Mouse (Mus musculus) lung, postnatal 25 days (tissue): Measurements from ENCODE around the gene Wwc2.

ENCODE experiments used
- DNase-seq: peaks from one replicate; pipeline ENCODE4 v3.0.0; 2022; ENCODE audit warnings: low spot score

Wwc2 gene

DNA sequence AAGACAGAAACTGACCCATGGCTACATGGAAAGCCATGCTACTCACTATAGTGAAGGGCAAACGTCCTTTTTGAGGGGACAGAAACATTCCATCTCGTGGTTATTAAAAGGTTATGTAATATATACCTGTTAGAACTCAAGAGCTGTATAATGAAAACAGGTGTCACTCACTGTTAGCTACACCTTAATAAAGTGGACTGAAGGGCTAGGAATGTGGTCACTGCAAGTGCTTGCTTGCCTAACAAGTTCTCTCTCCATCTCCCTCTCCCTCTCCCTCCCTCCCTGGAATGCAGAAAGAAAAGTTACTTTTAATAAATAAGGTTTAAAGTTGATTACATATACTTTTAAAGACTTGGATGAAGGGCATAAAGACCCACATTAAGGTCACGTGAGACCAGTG lies 88.0 kb downstream of the Wwc2 start:
- peak; percentile 38 for DNase-seq

DNA sequence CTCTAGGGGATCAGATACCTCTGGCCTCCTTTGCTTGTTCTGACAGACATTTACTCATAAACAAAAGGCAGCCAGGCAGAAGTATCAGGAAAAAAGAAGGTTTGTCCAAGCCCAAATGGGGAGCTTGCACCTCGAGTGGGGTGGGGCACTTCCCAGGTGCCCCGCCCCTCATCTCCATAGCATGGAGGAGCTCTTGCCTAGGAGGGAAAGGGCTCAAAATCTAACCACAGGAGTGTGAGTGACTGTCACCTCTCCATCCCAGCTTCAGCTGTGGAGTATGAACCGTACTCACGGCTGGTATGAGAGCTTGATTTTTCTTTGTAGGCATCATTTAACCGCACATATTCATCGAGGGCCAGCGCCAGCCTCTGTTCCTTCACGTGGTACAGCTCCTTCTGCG lies 90.4 kb downstream of the Wwc2 start:
- DNase-seq: no peak

DNA sequence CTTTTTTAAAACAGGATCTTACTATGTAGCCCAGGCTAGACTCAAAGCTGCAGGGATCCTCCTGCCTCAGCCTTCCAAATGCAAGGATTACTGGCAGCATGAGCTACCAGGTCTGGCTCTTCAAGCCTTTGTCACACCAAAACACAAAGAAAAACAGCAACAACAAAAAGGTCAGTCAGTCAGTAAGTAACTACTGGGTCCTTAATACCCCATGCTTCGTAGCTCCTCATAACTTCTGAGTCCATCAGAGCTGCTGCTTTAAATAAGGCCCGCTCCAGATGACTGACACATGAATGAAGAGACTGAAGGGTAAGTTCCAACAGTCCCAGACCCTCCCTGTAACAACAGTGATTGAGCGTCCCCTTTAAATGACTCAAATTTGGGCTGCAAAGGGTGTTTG lies 90.8 kb downstream of the Wwc2 start:
- no peak for DNase-seq

DNA sequence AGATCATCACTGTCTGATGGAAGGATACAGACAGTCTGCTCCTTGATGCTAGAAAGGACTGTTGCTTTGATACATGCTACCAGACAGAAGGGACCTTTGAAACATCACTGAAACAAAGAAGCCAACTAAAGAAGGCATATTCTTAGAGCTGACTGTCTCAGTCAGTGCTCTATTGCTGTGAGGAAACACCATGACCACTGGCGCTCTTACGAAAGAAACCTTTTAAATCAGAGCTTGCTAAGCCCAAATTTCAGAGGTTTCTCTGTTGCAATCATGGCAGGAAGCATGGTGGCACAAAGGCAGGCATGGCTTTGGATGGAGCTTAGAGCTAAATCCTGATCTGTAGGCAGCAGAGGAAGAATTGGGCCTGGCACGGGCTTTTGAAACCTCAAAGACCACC lies 98.3 kb downstream of the Wwc2 start:
- DNase-seq: no peak

DNA sequence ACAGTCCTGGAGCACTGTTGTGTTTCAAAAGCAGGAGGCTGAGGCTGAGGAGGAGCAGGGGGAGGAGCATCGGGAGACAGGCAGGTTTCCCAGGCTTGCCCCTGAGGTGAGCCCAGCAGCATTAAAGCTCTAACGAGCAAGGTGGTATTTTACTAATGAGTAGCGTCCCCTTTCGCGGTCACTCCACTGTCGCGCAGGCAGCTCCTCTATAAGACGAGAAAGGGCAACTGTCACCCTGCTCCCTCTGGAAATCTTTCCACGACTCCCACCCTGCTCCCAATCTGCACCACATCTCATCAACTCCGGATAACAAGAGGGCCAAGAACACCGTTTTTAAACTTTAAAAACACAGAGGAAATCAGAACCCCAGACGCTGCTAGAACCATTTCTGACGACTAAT lies 99.1 kb downstream of the Wwc2 start:
- DNase-seq: no peak

DNA sequence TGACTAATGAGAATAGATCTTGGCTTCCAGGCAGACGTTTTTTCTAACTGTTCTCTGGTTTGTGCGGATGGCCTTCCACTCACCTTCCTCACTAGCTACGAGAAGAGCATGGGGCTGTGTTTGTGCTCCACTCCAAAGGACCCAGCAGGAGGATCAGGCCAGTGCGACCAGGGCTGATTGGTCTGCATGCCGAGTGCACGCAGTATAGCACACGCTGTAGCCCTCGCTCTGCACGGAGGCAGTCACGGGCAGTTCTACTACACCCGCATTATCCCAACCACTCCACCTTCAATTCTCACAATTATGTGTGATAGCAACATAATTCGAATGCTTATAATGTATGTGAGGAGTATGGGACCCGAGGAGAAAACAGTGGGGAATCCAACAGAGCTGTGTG lies 99.9 kb downstream of the Wwc2 start:
- no peak for DNase-seq

DNA sequence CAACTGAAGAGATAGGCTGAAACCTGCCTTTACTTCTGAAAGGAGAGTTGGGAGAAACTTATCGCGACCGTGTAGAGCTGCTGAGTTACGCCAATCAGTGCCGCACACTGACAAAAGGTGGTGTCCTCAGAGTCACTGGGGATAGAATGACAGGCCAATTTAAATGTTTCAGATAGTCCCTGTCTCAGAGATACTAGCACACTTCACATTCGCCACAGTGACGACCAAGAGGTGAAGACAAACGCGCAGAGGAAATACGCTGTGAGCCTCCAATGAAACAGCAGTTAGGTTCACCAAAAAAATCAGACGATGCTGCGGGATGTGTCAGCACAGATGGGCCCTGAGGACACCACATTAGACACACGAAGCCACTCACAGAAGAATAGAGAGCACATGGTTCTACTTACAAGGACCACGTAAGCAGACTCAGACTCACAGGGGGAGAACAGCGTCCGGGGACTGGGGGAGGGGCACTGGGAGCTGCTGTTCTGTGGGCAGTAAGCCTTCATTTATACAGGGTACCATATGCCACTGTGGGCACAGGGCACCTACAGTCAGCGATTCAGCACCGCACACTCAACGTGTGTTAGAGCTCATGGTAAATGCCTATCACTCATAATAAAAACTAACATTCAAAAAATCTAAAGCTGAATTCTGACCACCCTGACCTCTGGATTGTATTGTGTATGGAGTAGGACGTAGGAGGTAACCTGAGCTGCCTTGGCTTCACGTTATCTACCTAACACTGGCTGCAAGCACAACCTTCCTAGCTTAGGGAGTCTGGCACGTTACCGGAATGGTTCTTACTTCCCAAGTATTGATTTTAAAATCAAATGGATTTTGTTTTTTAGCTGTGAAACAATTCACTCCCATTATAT lies 100.5 kb downstream of the Wwc2 start:
- DNase-seq: no peak

DNA sequence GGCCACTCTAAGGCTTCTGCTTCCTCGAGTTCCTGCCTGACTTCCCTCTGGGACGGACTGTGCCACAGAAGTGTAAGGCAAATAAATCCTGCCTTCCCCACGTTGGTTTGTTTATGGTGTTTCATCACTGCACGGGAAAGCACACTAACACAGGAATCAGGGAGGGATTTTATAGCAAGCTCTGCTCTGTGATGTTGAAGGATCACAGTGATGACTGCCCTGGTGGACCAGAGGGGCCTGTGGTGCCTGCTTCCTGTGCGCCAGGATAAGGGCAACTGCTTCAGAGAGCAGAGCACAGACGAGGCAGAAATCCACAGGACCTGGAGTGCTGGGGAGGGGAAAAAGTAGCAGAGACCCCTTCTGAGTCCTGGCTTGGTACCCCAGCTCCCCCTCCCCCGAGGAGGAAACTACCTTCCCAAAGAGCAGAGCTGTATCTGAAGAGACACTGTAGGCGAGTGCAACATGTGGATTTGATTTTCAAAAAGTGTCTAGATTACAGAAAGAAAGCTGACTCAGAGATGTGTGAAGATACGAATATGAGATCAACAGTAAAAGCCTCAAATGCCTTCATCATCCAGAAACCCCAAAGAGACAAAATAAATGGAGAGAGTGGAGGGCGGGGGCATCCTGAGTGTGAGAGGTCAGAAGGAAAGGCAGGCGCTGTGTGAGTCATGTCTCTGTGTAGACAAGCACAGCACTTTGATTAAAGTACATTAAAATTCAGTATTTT lies 101.7 kb downstream of the Wwc2 start:
- DNase-seq: no peak

DNA sequence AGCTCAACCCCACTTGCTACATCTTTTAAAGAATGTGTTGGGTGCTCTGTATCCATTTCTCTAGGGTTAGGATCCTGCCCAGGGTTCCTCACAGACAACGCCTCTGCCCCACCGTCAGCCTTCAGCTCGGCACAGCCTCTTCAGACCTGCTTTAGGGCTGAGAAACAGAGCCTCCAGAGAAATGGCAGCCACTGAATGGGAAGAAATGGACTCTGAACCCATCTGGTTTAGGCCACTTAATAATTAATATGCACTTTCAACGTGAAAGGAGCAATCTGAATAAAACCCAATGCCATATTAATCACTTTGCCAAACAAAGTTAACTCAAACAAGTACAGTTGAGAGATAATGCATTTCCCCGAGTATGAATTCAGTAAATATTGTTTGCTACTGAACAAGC lies 106.4 kb downstream of the Wwc2 start:
- DNase-seq: no peak

DNA sequence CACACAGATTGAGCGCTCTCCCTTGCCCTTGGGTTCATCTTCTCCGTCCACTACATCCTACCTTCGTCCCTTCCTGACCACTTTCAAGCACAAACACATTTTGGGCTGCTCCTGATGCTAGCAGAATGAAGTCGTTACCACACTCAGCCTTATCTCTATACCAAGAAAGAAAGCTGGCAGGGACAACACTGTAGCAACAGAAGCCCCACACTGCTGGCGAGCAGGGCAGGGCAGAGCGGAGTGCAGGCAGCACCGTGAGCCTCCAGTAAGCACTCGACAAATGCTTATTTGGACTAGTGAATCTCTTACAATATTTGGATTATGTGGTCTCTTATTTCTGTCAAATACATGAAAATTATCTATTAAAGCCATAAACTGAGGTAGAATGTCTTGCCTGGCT lies 107.0 kb downstream of the Wwc2 start:
- no peak for DNase-seq

DNA sequence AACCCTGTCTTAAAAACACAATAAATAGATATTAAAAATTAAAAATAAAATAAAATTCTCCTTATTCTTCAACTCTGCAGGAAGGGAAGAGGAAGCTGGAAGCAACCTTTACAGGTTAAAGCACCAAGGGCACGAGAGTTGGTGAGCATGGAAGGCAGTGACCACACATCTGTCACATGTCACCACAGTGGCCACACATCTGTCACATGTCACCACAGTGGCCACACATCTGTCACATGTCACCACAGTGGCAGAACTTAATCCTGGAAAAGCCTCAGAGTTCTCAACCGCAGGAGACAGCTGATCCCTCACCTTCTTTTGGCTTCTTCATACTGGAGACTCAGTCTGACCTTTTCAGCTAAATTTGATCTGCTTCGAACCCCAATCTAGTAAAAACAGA lies 112.2 kb downstream of the Wwc2 start:
- no peak for DNase-seq

DNA sequence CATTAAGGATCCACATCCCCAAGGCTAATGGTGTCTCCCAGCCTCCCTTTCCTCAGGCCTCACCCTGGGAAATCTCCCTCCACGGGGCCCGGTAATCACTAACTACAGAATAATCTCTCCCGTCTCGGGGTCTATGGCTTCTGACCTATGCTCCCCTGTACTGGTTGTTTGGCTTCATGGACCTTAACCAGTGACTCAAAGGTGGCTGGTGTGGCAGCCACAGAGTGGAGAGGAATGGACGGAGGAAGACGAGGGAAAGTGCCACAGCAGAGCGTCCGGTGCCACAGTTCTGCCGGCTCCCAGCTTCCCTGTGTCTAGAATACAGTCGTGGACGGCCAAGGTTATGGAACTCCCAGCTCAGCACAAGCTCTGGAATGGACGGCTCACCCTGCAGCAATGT lies 114.9 kb downstream of the Wwc2 start:
- DNase-seq: no peak

DNA sequence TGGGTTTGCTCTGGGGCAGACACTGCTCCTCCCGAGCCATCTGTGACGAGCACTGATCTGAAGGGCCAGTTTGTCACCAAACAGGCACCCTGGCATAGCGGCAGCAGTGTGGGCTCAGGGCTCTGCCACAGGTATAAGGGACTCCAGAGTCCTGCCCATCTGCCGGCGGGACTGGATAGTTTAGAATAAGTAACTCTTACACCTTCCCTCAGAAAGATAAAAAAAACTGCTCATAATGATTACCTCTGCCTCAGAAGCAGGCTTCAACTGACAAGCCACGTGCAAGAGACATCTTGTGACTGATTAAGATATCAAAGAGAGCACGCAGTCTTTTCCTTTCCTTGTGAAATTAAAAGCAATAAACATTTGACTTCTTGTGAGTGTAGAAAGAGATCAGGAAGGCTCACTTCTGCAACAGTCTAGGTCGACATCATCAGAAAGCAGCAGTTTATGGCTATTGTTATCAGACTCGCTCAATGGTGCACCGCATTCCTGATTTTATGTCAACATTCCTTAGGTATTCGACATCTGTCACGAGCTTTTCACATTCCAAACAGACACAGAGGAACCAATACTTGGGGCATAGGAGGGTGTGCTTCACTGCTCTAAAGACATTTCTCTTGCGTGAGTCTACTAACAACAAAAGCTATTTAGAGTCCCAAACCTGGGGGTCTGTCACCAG lies 116.1 kb downstream of the Wwc2 start:
- DNase-seq: no peak

DNA sequence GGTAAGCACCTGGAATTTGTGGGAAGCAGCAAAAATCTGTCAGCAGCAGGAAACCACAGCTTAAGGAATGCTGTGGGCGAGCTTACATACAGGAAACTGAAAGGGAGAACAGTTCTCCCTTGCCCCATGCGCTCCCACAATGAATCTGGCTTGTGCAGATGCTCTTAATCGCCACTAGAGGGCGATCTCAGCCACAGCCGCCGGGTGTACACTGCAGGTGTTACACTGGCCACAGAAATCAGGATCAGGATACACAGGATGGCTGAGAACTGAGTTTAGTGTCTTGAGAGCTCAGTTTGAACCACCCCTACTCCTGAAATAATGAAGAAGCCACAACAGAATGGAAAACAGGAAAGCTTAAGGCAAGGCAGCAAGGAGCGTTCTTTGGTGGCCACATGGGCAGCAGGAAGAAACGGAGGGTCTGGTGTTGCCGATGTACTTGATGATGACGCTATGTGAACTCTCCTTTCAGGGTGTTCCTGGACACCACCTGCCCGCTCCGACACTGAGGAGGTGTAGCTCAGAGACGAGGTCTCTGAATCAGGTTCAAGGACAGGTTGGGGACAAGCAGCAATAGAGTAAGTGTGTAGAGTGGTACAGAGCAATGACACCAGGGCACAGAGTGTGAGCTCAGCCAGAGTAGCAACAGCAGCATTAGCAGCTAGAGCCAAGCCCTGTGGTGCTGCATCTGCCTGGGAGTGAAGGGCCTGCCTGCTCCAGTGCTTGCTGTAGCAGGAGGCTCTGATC lies 118.2 kb downstream of the Wwc2 start:
- DNase-seq: peak; percentile 61

DNA sequence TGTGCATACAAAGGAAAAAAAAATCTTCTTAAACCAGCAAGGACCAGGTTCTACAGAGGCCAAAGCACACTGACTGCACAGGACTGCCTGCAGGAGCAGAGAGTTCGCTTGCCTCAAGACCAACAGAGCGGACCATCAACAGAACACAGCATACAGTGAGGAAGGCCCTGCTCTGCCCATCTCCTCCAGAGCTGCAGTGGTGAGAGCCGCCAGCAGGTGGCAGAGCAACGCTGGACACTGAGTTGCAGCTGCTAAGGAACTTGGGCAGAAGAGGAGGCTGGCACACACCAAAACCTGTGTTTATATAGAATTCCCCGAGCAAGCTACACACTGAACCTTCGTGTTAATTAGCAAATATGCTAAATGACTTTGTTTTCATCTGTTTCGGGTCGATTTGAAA lies 123.7 kb downstream of the Wwc2 start:
- peak; percentile 76 for DNase-seq

DNA sequence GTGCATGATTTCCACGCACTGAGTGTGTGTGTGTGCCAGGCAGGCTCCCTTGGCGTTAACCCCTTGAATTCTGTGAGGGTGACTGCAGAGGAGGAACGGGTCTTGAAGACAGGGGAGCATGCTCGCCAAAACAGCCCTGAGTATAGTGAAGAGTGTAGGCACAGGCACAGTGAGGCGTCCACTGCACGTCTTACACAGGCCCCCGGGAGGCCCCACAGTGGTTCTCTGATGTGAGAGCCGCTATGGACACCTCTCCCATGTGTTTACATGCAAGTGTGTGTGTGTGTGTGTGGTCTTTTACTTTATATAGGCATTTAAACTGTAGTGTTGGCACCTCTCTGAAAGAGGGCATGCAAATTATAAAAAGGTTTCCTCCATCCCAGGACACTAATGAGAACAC lies 124.2 kb downstream of the Wwc2 start:
- DNase-seq: no peak

DNA sequence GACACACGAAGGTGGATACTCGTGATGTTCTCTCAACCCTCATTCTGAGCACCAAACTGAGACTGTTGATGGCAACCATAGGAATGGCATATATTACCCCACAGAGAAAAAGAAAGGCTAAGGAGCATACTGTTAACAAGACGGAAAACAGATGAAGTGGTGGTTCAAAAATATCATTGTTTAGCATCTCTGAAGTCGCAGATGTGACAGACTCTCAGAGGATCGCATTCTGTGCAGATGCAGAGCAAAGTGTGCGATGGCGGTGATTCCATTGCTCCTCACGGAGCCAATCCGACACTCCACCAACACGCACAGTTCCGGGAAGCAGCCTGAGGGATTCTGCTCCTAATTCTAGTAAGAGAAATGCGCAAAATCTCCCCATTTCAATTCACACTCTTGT lies 131.5 kb downstream of the Wwc2 start:
- DNase-seq: no peak

DNA sequence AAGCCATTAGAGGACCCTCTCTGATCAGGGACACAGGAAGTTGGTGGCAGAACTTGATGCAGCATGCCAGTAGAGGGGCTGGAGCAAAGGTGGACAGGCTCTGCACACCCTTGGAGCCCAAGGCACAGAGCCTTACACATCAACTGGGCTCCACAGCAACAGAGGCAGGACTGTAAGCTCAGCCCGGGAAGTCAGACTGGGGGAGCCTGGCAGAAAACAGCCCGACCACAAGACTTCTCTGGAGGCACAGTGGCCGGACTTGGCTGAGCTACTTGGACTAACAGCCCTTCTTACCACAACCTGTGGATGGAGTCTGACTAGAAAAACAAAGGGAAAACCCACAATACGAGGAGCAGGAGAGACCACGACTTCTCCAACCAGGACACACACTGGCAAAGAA lies 137.4 kb downstream of the Wwc2 start:
- DNase-seq: no peak

DNA sequence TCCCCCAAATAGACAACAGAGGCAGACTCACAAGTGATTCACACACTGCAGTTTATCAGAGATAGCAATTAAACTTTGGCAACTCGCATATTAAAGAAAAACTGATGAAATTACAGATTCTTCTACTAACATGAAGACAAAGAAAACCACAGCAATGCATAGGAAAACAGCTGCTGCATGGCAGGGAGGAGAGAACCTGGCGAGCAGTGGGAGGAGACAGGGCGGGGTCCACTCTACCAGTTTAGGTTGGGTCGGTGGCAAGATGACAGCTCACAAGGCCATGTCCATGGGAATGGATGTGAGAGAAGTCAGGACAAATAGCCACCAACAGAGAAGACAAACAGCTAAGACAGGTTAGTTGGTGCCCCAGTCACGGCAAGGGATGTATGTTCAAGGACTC lies 138.0 kb downstream of the Wwc2 start:
- no peak for DNase-seq

DNA sequence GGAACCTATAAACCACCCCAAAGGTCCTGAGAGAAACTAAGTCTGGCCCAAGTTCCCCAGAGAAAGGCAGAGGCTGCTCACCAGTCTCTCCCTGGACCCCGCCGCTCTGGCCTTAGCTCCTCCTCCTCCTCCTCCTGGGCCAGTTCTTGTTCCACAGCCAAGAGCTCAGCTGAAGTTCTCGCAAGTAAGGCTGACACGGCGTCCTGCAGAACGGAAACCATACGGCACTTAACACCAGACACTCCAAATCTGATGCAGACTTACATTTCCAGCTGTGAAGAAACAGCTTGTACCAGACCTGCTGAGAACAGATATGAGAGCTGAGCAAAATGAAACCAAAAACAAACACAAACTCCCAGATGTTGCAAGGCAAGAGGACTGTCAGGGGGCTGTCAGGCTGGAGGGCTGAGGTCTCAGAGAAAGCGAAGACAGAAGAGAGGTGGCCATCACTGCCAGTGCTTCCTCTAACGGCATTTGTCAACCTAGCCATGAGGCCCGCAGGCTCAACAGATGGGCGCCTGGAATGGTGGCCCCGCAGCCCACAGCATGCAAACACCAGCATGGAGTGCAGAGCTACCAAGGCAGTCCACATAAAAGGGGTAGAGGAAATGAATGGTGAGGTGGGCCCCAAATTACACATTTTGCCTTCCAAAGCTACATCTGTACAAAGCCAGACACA lies 138.8 kb downstream of the Wwc2 start:
- peak; percentile 63 for DNase-seq

DNA sequence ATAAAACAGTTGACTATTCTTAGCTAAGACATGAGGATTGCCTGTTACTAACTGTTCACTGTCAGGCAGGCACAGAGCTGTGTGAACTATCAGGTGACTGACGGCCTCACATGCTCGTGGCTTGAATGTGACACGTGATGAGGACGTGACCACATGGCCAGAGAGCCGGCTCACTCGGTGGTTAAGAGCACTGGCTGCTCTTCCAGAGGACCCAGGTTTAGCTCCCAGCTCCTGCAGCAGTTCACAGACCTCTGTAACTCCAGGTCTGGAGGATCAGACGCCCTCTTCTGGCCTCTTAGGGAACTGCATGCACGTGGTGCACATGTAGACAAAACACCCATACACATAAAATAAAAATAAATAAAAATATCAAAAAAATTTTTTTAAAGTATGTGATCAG lies 140.9 kb downstream of the Wwc2 start:
- no peak for DNase-seq

DNA sequence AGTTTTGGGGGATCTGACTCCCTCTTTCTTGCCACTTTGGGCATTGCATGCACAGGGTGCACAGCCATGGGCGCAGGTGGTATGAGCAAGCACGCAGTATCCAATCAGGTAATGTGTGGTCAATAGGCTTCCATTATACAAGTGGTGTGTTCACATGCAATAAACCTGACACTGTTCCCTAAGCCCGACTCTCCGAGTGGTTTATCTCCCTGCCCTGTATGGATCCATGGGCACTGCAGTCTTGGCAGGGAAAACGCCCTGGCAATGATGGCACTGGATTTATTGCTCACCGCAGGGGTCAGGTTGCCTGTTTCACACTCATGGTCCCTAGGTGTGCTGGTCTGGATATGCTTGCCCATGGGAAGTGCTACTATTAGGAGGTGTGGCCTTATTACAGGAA lies 142.8 kb downstream of the Wwc2 start:
- no peak for DNase-seq
